Mouse (Mus musculus) embryonic facial prominence, embryonic 12.5 days (tissue): ENCODE measurements at regions not wholly inside any gene's neighbourhood (a gene's known extent, or its start where the extent isn't known, plus 50 kb on each side); places are given as distances from the start of the nearest gene placed in this dataset.
A peak's percentile ranks its signal among the peaks of the same experiment; 100 is the strongest.

Source experiments
- ATAC-seq: fragments of 200-750 bp; cut with Nextera tagmentation; 2 replicates; pipeline ENCODE4 v1.8.0; 2017; ENCODE audit not compliant: insufficient number of reproducible peaks, insufficient read depth, low FRiP score, low TSS enrichment
- H3K27ac ChIP-seq: fragments of 300-500 bp; sonication (generic); 2 replicates; pipeline ENCODE4 v1.5.1; 2016; ENCODE audit warnings: mild to moderate bottlenecking
- H3K27me3 ChIP-seq: fragments of 300-500 bp; sonication (generic); 2 replicates; pipeline ENCODE4 v1.6.1; 2016; ENCODE audit warnings: mild to moderate bottlenecking, moderate library complexity
- H3K36me3 ChIP-seq: fragments of 300-500 bp; sonication (generic); 2 replicates; pipeline ENCODE4 v1.6.1; 2016; ENCODE audit warnings: mild to moderate bottlenecking
- H3K4me1 ChIP-seq: fragments of 300-500 bp; sonication (generic); 2 replicates; pipeline ENCODE4 v1.6.1; 2016
- H3K4me2 ChIP-seq: fragments of 300-500 bp; sonication (generic); replicated peaks from 2 replicates; pipeline ENCODE4 v1.6.1; 2016; ENCODE audit warnings: mild to moderate bottlenecking, moderate library complexity
- H3K4me3 ChIP-seq: fragments of 300-500 bp; sonication (generic); 2 replicates; pipeline ENCODE4 v1.5.1; 2016; ENCODE audit warnings: mild to moderate bottlenecking
- H3K9ac ChIP-seq: fragments of 300-500 bp; sonication (generic); 2 replicates; pipeline ENCODE4 v1.6.1; 2016; ENCODE audit warnings: mild to moderate bottlenecking, moderate library complexity
- H3K9me3 ChIP-seq: fragments of 300-500 bp; sonication (generic); 2 replicates; pipeline ENCODE4 v1.6.1; 2016; ENCODE audit warnings: mild to moderate bottlenecking, moderate library complexity
- WGBS: fragments of 180-500 bp; shearing (Covaris S2); methylation state at CpG from one replicate; pipeline ENCODE4 v1.1.7; 2016; 5-methylcytosine and 5-hydroxymethylcytosine counted together

DNA sequence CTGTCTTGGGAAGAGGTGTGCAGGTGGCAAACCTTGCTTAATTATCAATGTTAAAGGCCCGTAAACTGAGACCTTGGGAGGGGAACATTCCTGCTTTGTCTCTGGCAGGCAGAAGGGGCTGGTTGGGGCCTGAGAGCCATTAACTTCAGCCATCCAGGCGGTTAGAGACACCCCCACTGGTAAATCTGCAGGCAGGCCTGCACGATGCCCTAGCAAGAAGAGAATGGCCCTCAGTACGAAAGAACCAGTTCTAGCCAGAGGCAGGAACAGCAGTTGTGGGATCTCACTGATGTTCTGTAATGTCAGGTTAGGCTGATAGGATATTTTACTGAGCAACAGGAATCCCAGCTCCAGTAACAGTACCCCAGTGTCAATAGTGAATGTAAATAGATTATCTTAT lies 70.5 kb downstream of the Apip start:
- H3K9ac ChIP-seq = no peak overlapping the region
- no peak for ATAC-seq
- H3K27ac ChIP-seq = no peak overlapping the region
- H3K4me1 ChIP-seq = no peaks in the 10 kb centered on the region
- H3K4me3 ChIP-seq = no peak overlapping the region
- no peak overlapping the region for H3K4me2 ChIP-seq
- H3K27me3 ChIP-seq = no peaks in the 10 kb centered on the region
- no peaks in the 10 kb centered on the region for H3K9me3 ChIP-seq
- WGBS = 52% methylated on average over 4 of the region's 4 CpGs
- H3K36me3 ChIP-seq = no peaks in the 10 kb centered on the region

DNA sequence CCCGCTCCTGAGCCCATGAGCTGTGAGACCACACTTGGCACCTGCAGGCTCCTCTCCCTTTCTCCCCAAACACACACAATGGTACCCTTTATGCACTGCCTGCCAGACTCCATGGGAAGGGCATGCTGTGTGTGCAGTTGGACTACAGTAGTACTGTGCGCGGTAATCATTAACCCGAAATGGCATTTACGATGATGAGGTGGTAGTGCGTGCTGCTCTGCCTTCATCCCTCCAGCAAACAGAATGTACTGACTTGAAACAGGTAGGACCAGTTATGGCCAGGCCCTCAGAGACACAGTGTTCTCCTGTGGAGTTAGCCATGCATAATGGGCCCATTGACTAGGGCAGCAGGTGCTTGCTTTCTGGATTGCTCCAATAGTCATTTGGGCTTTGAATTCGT lies 70.9 kb downstream of the Apip start:
- Histone ChIP-seq H3K9ac (no peak overlapping the region), H3K36me3 (no peaks in the 10 kb centered on the region), H3K4me1 (no peaks in the 10 kb centered on the region), H3K9me3 (no peaks in the 10 kb centered on the region), H3K27ac (no peak overlapping the region), H3K27me3 (no peaks in the 10 kb centered on the region), H3K4me2 (no peak overlapping the region), H3K4me3 (no peak overlapping the region)
- ATAC-seq = 0 out of 2 replicates have a peak, but pooled peaks have one; percentile 75
- 88% methylated on average over 7 of the region's 7 CpGs for WGBS

DNA sequence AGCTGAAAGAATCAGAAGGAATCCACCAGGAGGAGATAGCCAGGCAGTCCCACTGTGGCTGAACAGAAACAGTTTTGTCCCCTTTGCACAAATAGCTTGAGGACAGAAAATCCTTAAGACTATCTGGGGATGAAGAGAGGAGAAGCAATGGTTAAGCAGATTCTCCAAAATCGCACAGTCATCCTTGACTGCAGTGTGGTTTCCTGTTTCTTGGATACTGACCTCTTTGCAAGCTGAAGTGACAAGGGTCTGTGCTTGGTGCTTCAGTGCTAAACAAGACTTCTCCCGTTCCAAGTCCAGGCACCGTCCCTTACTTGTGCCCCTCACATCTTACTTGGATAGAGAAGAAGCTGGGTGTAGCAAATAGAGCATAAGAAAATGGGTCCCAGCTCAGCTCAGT lies 71.6 kb downstream of the Apip start:
- Histone ChIP-seq H3K4me2 (no peak overlapping the region), H3K36me3 (no peaks in the 10 kb centered on the region), H3K9ac (no peak overlapping the region), H3K9me3 (no peaks in the 10 kb centered on the region), H3K4me1 (no peaks in the 10 kb centered on the region), H3K4me3 (no peak overlapping the region), H3K27me3 (no peaks in the 10 kb centered on the region), H3K27ac (no peak overlapping the region)
- ATAC-seq = no peak
- 64% methylated on average over 3 of the region's 3 CpGs for WGBS

DNA sequence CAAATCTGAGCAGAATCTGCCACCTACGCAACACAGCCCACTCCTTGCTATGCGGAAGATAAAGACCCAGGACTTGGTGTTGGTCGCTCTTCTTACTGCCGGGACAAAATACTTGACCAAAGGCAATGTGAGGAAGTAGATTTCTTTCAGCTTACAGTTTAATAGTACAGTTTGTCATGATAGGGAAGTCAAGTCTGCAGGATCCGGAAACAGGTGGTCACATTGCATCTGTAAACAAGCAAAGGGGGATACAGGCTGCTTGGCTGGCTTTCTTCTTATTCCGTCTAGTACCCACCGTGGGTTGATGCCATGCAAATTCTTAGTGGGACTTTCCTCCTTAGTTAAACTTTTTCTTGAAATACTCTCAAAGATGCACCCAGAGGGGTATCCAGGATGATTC lies 72.7 kb downstream of the Apip start:
- Histone ChIP-seq H3K36me3 (no peaks in the 10 kb centered on the region), H3K9ac (no peak overlapping the region), H3K27ac (no peak overlapping the region), H3K4me2 (no peak overlapping the region), H3K4me1 (no peaks in the 10 kb centered on the region), H3K27me3 (no peaks in the 10 kb centered on the region), H3K4me3 (no peak overlapping the region), H3K9me3 (no peaks in the 10 kb centered on the region)
- 91% methylated on average over 7 of the region's 7 CpGs for WGBS
- ATAC-seq = no peak

DNA sequence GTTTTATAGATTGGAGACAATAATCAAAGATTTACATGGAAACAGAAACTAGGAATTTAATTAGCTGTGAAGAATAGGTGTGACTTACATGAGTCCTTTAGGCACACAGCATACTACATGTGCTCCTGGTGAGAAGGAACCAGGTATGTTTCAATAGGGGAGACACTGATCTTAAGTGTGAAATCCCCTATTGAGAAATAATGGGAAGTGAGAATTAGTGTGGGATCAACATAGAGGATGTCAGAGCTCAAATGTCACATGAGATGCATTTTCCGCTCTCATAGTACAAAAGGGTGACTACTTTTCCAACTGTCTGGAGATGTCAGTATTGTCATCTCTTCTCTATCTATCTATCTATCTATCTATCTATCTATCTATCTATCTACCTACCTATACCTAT lies 79.8 kb downstream of the Apip start:
- no peaks in the 10 kb centered on the region for H3K4me1 ChIP-seq
- no peak overlapping the region for H3K9ac ChIP-seq
- ATAC-seq = no peak
- WGBS = 95% methylated on average over 1 of the region's 1 CpGs
- H3K4me3 ChIP-seq = no peak overlapping the region
- no peak overlapping the region for H3K4me2 ChIP-seq
- H3K9me3 ChIP-seq = no peaks in the 10 kb centered on the region
- H3K36me3 ChIP-seq = no peaks in the 10 kb centered on the region
- H3K27ac ChIP-seq = no peak overlapping the region
- no peaks in the 10 kb centered on the region for H3K27me3 ChIP-seq

DNA sequence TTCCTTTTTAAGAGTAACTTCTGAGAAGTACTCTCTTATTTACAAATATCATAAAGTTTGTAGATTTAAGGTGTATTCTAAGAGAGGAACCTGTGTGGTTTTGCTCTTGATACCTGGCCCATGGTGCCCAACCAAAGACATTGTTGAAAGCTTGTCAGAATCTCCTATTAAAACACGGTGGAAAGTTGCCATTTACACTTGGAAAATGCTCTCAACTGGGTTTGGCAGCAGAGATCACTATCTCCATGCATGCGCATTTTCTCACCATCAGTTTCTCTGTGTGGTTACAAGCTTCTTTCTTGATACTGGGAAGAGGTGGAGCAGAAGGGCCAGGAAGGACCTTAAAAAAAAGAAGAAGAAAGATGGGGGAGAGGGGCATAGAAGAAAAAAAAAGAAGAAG lies 94.3 kb downstream of the Apip start:
- Histone ChIP-seq H3K27me3 (no peaks in the 10 kb centered on the region), H3K4me3 (no peak overlapping the region), H3K27ac (no peak overlapping the region), H3K9me3 (no peaks in the 10 kb centered on the region), H3K36me3 (no peaks in the 10 kb centered on the region), H3K4me2 (no peak overlapping the region), H3K9ac (no peak overlapping the region), H3K4me1 (no peaks in the 10 kb centered on the region)
- ATAC-seq = no peak
- WGBS = 65% methylated on average over 2 of the region's 2 CpGs

DNA sequence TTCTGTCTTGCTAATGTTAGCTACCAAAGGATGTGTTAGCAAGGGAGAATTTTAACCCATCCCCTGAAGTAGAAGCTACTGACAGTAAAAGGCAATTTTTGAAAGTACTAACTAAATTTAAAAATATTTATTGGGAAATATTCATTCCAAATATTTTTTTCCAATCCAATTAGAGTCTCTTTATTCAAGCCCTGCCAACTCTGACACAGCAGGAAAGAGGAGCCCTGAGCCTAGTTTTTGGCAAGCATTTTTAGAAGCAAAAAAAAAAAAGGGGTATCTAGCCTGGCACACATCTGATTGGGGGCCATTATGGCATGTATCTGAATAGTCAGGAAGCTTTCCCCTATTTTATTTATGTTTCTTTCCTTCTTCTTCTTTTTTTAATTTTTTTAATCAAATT lies 94.8 kb downstream of the Apip start:
- H3K36me3 ChIP-seq = no peaks in the 10 kb centered on the region

DNA sequence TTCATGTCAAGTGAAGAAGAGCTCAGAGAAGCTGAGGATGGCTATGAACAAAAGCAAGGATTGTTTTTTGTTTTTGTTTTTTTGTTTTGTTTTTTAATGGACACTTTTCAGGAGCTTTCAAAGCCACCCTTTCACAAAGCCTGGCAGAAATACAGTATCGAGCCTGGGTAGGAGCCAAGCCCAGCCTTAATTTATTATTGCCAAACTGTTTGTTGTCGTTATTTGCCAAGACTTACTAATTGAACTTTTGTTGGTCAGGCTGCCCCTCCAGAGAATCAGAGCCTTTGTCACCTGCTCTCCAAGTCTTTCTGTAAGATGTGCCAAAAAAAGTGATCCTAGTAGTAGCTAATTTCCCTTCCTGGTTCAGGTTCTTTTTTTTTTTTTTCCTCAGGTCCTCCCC lies 103.9 kb downstream of the Apip start:
- no peak overlapping the region for H3K4me3 ChIP-seq
- no peak overlapping the region for H3K27ac ChIP-seq
- WGBS = 95% methylated on average over 2 of the region's 2 CpGs

More for the DNA sequence above, 94.8 kb downstream of the Apip start:
- no peak for ATAC-seq
- H3K4me2 ChIP-seq = no peak overlapping the region
- H3K4me1 ChIP-seq = no peaks in the 10 kb centered on the region
- no peaks in the 10 kb centered on the region for H3K9me3 ChIP-seq
- no peaks in the 10 kb centered on the region for H3K27me3 ChIP-seq
- no peak overlapping the region for H3K27ac ChIP-seq
- no peak overlapping the region for H3K4me3 ChIP-seq
- H3K9ac ChIP-seq = no peak overlapping the region

DNA sequence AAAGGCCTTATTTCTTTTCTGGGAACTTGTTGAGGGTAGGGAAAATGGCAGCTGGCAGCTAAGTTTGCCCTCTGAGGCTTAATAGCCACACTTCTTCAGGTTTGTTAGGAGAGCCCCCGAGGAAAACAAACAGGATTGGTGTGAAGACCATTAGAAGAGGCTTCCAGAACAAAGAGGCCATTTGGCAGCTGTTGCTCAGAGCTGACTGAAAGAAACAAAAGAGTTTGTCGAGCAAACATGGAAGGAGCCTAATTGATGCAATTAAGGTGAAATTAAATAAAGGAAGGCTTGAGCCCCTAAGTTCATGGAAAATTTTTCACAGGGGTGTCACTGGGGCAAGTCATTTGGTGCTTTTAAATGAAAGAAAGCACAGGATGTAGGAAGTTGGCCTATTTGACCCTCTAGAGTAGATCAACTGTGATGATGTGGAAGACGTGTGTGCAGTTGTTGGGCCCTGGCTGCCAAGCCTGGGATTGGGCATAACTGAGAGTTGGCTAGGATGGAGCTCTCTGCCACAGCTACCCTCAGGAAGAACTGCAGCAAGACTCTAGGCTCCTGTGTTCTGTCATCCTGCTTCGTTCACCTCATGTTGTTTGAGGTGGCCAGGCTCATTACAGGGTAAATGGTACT lies 106.9 kb downstream of the Apip start:
- H3K4me1 ChIP-seq = no peaks in the 10 kb centered on the region
- 42% methylated on average over 4 of the region's 4 CpGs for WGBS
- H3K9ac ChIP-seq = no peak overlapping the region
- ATAC-seq = no peak
- no peaks in the 10 kb centered on the region for H3K27me3 ChIP-seq
- no peak overlapping the region for H3K27ac ChIP-seq
- no peaks in the 10 kb centered on the region for H3K9me3 ChIP-seq
- no peak overlapping the region for H3K4me2 ChIP-seq
- no peak overlapping the region for H3K4me3 ChIP-seq
- no peaks in the 10 kb centered on the region for H3K36me3 ChIP-seq

More for the DNA sequence above, 103.9 kb downstream of the Apip start:
- H3K4me1 ChIP-seq = no peaks in the 10 kb centered on the region
- no peak overlapping the region for H3K4me2 ChIP-seq
- no peak overlapping the region for H3K9ac ChIP-seq
- H3K36me3 ChIP-seq = no peaks in the 10 kb centered on the region
- no peak for ATAC-seq
- no peaks in the 10 kb centered on the region for H3K9me3 ChIP-seq
- H3K27me3 ChIP-seq = no peaks in the 10 kb centered on the region

DNA sequence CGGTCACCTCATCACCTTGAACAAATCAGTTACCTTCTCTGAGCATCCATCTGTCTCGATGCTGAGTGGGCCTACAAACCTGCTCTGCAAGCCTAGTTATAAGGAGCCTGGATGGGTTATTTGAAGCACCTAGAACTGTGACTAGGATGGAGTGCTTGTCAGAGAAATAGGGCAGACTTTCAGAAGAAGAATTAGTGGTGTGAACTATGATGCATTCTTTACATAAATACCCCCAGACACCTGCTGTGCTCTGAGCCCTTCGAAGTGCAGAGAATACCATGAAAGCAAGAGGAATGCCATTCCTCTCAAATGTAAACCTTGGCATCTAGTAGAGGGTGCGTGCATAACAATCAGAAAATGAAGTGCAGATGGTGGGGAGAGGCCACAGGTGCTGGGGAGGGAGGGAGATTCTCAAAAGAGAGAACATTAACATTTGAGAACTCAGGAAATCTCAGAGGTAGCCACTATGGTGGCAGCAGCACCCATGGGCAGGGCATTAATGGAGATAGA lies 113.3 kb downstream of the Apip start:
- WGBS = 73% methylated on average over 4 of the region's 4 CpGs

DNA sequence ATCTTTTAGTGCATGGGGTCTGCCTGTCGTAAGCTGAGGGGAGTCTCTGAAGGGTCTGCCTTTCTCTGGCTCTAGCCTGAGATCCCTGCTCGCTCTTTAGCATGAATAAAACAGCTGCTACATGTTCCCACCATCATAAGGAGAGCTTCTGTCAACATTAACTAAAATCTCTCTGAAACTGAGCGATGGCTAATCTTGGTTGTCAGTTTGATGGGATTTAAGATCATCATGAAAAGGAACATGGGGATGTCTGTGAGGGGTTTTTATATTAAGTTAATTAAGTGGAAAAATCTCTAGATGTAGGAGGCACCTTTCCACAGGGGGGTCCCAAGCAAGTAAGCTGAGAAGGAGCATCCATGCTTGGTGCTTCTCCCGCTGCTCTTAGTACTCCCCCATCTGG lies 110.5 kb downstream of the Ehf start:
- Histone ChIP-seq H3K9ac (no peak overlapping the region), H3K4me3 (no peak overlapping the region)
- WGBS = 79% methylated on average over 4 of the region's 4 CpGs

More for the DNA sequence above, 113.3 kb downstream of the Apip start:
- Histone ChIP-seq H3K27ac (no peak overlapping the region), H3K4me3 (no peak overlapping the region), H3K36me3 (no peaks in the 10 kb centered on the region), H3K9me3 (no peaks in the 10 kb centered on the region), H3K4me1 (no peaks in the 10 kb centered on the region), H3K27me3 (no peaks in the 10 kb centered on the region), H3K9ac (no peak overlapping the region), H3K4me2 (no peak overlapping the region)
- no peak for ATAC-seq

DNA sequence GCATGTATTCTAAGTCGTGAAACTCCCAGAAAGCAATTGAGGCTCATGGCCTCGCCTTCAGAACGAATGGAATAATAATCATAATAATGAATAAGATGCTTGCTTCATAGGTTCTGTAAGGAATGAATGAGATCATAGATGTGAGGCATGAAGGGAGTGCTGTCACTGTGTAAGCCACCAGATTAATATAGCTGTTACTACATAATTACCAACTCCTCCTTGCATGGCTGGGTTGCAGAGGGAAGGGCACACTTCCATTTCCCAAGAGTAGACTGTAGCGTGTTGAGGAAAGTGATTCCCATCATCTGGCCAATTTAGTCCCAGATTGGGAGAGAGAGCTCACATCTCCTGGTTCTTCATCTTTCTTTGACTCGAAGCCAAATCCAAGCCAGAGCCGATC lies 102.8 kb downstream of the Ehf start:
- H3K27ac ChIP-seq = no peak overlapping the region
- H3K4me2 ChIP-seq = no peak overlapping the region
- H3K9me3 ChIP-seq = no peaks in the 10 kb centered on the region
- no peak for ATAC-seq
- no peak overlapping the region for H3K9ac ChIP-seq
- H3K27me3 ChIP-seq = no peaks in the 10 kb centered on the region
- H3K36me3 ChIP-seq = no peaks in the 10 kb centered on the region
- no peaks in the 10 kb centered on the region for H3K4me1 ChIP-seq
- H3K4me3 ChIP-seq = no peak overlapping the region
- 85% methylated on average over 6 of the region's 6 CpGs for WGBS

More for the DNA sequence above, 110.5 kb downstream of the Ehf start:
- no peak for ATAC-seq
- Histone ChIP-seq H3K4me2 (no peak overlapping the region), H3K27me3 (no peaks in the 10 kb centered on the region), H3K9me3 (no peaks in the 10 kb centered on the region), H3K36me3 (no peaks in the 10 kb centered on the region), H3K4me1 (no peaks in the 10 kb centered on the region), H3K27ac (no peak overlapping the region)

DNA sequence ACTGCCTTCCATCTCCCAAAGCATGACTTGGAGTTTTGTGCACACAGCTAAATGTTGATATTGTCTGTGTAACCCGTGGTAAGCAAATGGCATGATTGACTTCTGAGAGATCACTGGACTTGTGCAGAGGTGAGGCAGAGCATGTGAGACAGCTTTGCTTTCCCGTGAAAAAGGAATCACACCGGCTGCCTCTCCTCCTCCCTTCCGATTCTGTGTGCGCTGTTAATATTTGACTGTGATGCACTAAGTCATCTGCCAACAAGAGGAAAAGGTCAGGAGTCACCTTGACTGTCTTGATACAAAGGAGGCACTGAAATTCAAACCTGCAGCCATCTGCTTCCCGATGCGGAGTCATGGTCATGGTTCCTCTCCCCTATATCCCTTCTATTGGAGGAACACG lies 98.0 kb downstream of the Ehf start:
- no peak for ATAC-seq
- no peak overlapping the region for H3K4me3 ChIP-seq
- H3K27me3 ChIP-seq = no peaks in the 10 kb centered on the region
- no peak overlapping the region for H3K27ac ChIP-seq
- no peaks in the 10 kb centered on the region for H3K9me3 ChIP-seq
- no peaks in the 10 kb centered on the region for H3K4me1 ChIP-seq
- no peaks in the 10 kb centered on the region for H3K36me3 ChIP-seq
- no peak overlapping the region for H3K4me2 ChIP-seq
- WGBS = 88% methylated on average over 8 of the region's 8 CpGs
- H3K9ac ChIP-seq = no peak overlapping the region
